Mouse (Mus musculus): ENCODE data around the gene 1700012B07Rik.
A peak's percentile ranks its signal among the peaks of the same experiment; 100 is the strongest.

Gene 1700012B07Rik

DNA sequence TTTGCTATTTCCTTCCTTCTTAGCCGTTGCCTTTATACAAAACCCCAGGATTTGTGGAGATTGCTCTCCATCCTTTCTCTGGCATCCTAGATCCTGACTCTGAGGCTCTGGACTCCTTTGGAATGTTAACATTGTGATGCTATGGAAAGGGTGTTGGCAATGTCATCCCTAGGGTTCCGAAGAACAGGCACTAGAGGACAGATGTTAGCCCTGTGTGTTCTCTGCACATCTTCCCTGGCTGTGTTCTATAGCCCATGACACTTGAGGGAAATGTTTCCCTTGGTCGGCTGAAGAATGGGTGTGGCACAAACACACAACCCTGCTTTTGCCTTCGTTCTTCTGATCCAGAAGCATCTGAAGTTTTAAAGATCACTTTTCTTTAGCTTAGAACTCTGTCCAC lies at the start of gene 1700012B07Rik:
TSS of gene 1700012B07Rik (minus strand) at position 101 of the 400 bp plus-strand sequence.
- DNase-seq (ENCODE audit: low spot score) = no peak

DNA sequence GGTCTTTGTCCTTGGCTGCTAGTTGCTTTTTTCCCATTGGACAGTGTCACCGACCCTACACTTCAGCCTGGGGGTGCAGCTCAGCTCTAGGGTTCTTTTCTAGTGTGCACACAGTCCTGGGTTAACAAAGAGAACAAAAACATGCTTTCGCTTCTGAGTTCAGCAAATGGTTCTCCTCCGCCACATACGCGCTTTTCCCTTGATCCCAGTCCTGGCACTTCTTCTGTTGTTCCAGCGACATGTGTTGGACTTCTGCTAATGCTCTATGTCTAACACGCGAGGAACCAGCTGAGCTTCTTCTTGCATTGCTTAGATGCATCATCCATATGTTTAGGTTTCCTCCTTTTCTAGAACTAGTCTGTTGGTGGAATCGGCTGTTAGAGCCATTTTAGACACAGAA lies 48.9 kb upstream of the 1700012B07Rik start:
- no peak for DNase-seq (ENCODE audit: low spot score)

- DNase-seq (ENCODE audit: low spot score) = no peak
Measured at GRCm38 (mm10) chr11:109875834-109876233, 48.0 kb upstream of the 1700012B07Rik start.

- no peak for DNase-seq (ENCODE audit: low spot score)
Measured at GRCm38 (mm10) chr11:109875525-109875802, 47.6 kb upstream of the 1700012B07Rik start.

- DNase-seq (ENCODE audit: low spot score) = no peak
Measured at GRCm38 (mm10) chr11:109874651-109875524, 47.0 kb upstream of the 1700012B07Rik start.

DNA sequence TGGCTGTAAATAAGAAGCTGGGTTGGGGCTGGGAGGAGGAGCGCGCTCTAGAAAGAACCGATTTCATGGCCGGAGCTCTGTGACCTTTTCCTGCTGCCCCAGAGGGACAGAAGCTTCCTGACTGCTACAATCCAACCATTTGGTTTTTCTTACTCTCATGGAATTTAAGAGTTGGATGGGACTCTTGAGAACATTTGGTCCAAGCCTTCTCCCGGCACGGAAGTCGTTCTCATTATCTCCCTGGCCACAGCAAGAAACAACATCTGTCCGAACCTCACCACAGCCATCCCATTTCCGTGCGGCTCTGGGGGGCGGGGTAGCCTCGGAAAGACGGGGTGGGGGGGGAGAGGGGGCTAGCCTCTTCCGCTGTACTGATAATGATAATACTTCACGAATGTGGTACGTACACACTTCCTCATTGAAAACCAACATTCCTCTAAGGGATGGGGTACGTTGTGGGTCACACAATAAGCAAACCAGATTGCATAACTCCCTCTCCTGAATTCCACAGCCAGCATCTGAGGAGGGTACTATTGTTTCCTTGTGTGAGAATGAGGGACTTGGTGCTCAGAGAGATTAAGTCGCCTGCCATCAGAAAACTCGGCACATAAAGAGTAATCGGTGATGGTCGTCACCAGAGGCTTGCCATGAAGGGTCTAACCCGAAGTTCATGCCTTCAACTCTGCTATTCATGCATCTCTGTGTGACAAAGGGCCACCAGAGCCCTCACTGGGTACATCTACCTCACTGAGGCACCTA lies 46.2 kb upstream of the 1700012B07Rik start:
- DNase-seq (ENCODE audit: low spot score) = no peak

DNA sequence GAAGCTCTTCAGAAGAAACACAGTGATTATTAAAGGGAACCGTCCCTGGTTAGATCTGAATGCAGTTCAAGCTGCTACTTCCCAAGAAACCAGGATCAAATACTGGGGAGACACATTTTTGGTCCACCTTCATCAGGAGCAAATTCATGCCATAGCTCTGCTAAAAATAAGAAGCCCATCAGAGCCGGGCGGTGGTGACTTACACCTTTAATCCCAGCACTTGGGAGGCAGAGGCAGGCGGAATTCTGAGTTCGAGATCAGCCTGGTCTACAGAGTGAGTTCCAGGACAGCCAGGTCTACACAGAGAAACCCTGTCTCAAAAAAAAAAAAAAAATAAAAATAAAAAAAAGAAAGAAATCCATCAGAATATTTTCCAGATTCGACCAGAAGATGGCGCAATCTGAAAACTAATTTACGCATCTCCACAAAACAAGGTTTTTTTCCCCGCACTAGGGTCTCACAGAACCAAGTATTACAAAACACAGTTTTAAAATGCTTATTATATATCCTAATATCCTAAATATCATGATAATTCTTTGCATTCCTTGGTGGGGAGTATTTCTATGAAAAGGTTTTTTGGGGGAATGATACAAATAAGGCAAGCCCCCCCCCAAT lies 45.4 kb upstream of the 1700012B07Rik start:
- DNase-seq (ENCODE audit: low spot score) = peak; percentile 28

DNA sequence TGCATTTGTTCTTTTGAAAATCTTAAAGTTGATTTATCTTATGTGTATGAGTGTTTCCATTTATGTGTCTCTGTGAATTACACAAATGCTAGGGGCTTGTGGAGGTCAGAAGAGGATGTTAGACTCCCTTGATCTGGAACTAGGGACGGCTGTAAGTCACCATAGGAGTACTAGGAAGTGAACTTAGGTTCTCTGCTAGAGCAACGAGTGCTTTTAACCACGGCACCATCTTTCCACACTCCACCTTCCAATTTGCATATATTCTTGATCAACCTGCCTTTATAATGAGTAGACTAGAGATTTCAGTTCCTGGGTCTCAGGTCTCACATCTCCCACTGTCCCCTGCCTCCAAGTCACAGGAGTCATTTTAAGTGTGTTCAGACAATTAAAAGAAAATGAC lies 44.8 kb upstream of the 1700012B07Rik start:
- no peak for DNase-seq (ENCODE audit: low spot score)

- no peak for DNase-seq (ENCODE audit: low spot score)
Measured at GRCm38 (mm10) chr11:109872056-109872455, 44.2 kb upstream of the 1700012B07Rik start.

- no peak for DNase-seq (ENCODE audit: low spot score)
Measured at GRCm38 (mm10) chr11:109867861-109868260, 40.0 kb upstream of the 1700012B07Rik start.

DNA sequence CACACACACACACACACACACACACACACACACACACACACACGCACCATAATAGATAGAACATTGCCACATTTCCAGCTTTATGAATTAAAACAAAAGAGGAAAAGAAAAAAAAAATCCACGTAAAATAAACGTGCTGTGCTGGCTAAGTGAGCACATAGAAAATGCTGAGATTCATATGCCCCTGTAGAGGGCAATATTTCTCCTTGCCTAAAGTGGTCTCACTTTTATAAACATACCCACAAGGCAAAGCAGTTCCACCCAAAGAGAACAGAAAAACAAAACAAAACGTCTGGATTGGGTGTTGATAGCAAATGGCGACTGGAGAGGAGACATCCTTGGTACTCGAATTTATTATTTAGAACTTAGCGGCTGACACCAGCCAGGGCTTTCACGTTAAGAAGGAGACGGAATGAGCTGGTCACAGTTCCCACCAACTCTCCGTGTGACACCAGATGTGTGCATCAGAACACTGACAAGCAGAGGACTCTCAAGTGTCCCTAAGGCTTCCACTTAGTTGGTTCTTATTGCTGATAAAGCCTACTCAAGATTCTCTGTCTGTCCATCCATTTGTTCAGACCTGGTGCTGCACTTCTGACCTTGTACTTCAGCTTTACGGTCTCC lies 38.8 kb upstream of the 1700012B07Rik start:
- no peak for DNase-seq (ENCODE audit: low spot score)

- no peak for DNase-seq (ENCODE audit: low spot score)
Measured at GRCm38 (mm10) chr11:109865526-109865925, 37.7 kb upstream of the 1700012B07Rik start.

DNA sequence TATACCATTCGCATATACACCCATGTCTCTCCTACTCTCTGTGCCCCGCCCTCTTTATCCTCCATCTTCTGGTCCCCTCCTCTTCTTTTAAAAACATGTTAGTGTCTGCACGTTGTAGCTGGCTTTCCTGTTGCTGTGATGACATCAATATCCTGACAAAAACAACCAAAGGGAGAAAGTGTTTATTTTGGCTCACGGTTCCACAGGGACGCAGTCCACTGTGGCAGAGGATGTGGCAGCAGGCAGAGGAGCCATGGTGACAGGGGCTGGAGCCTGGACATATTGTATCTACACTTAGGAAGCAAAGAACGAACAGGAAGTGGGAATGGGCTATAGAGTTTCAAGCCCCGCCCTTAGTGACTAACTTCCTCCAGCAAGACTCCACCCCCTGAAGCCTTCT lies 36.1 kb upstream of the 1700012B07Rik start:
- no peak for DNase-seq (ENCODE audit: low spot score)

DNA sequence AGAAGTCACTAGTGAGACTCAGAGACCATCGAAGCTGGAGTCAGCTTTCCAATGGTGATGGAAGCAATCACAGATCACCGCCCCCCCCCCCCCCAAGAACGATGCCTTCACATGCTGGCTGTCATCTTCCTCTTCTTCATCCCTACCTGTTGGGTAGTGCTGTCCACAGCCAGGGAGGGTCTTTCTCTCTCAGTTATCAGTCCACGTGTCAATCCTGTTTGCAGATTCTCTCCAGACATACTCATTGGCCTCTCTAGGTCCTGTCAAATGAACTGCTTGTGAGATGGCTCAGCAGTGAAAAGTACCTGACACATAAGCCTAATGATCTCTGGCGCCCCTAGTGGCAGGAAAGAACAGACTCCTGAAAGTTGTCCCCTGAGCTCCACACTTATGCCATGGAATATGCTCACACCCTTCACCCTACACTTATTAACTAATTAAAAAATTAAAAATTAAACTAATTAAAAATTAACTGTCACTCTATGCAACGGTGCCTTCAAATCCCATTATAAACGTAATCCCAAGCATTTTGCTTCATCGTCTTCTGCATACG lies 35.4 kb upstream of the 1700012B07Rik start:
- peak; percentile 40 for DNase-seq (ENCODE audit: low spot score)

DNA sequence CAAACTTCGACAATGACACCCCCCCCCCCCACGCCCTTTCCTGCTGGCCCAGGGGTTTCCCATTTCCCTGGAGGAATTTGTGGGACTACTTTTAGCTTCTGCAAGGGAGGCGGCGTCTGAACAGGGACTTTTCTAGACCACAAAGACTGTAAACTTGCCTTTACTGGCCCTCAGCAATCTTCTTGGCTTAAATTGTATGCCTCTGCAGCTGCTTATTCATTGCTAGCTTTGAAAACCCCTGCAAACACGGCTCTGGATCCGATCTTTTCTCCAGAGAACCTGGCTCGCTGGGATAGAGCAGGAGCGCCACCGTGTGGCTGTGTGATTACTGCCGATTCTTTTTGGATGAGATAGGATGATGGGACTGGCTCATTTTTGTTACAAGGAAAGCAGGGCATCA lies 32.7 kb upstream of the 1700012B07Rik start:
- DNase-seq (ENCODE audit: low spot score) = peak; percentile 93

DNA sequence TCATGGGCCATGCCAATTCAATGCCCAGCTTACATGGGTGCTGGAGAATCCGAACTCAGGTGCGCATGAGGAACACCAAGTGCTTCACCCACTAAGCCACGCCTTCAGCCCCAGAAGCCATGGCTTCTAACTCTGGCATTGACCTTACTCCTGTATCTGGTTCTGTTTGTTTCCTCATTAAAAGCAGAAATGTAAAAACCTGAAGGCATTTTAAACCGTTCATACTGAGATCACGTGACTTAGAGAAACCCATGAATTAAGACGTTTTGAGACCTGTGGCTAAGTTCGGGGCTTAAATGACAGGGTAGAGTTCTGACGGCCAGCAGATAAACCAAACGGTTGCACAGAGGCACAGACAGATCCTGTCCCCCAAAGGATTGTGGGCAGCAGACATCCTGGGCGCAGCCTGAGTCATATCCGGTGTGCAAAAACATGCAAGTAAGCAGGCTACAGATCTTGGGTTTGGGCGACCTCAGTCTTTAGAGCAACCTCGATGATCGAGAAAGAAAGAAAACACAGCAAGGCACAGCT lies 32.2 kb upstream of the 1700012B07Rik start:
- DNase-seq (ENCODE audit: low spot score) = peak; percentile 63

DNA sequence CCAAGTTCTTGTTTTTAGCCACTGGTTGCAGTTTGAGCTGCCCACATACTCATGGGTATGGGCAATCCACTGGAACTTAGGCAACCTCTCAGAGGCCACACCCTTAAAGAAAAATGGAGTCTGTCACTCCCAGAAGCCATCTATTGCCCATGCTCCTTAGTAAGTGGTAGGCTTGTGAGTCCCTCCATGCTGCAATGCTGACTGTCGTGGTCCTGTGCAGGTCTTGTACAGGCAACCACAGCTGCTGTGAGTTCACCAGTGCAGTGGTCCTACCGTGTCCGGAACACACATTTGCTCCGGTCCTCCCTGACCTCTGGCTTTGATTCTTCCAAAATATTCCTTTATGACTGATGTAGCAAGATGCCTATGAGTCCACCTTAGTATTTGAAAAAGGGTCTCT lies 31.6 kb upstream of the 1700012B07Rik start:
- no peak for DNase-seq (ENCODE audit: low spot score)

GRCm38 (mm10) chr11:109857086-109857485 lies 29.2 kb upstream of the 1700012B07Rik start:
- no peak for DNase-seq (ENCODE audit: low spot score)

DNA sequence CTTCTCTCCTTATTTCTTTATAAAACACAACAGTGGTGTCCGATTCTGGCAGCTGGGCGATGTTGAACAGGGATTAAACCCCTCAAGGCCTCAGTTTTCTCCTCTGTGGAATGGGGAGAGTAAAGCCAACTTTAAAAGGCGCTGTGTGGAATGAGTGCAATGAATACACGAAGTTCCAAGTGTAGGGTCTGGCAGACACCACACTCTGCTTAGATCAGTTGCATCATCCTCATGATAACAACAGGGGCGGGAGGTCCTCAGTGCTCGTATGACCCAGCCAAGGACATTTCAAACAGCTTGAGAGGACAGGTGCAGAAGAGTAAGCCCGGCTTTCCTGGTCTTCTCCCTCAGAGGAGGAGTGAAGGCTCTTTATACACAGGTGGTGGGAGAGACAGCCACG lies 26.2 kb upstream of the 1700012B07Rik start:
- DNase-seq (ENCODE audit: low spot score) = no peak

DNA sequence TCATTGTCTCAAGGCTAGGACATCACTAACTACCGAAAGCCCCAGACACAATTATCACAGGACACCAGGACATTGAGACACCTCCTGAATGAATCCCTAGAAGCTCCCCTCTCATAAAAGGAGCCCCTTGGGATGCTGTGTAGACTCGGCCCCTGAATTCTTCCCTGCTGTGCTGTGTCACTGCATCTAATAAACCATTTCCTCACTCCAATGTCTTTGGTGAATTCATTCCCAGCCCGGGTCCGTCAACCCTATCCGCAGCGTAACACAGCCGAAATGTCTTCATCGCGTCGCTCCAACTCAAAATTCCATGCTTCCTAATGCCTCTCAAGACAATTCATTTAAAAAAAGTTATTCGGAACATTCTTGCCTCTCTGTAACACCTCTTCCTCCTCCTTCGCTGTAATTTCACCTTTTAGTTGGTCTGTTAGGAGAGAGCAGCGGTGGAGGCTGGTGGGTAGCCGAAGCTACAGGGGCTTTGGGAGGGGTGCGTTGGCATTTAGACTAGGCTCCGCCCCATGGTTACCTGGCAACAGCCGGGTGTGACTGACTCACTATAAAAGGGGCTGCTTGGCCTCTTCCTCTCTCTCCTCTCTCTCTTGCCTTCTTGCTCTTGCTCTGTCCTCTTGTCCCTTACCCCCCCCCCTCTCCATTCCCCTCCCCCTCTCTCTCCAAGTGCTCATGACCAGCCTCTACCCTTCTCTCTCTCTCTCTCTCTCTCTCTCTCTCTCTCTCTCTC lies 25.6 kb upstream of the 1700012B07Rik start:
- DNase-seq (ENCODE audit: low spot score) = no peak

DNA sequence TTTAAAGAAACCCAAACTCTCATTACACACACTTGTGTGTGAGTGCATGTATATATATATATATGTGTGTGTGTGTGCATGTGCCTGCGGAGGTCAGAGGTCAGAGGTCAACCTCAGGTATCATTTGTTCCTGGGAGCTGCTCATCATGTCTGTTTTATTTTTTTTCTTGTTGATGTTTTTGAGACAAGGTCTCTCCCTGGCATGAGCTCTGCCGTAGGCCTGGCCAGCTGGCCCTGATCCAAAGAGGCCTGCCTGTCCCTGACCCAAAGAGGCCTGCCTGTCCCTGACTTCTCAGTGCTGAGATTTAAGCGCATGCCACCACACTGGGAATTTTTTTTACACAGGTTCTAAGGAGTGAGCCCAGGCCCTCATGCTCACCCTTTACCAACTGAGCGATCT lies 24.1 kb upstream of the 1700012B07Rik start:
- no peak for DNase-seq (ENCODE audit: low spot score)

Data from MN1 (cell line).